Mouse (Mus musculus): Measurements from ENCODE around the gene Pih1d2.

Gene Pih1d2

GRCm38 (mm10) chr9:50616766-50617603, at the start of gene Pih1d2, which contains the start of gene Nkapd1:
TSS of gene Pih1d2 (plus strand) at chr9:50617321.
TSS of gene Nkapd1 (minus strand) at chr9:50617464.
- peak; percentile 84 for DNase-seq (ENCODE audit: low read depth, low spot score)

- DNase-seq (ENCODE audit: low read depth, low spot score) = no peak
These were observed 49.7 kb upstream of the Pih1d2 start for GRCm38 (mm10) chr9:50567372-50567771.

GRCm38 (mm10) chr9:50567881-50568280, 49.2 kb upstream of the Pih1d2 start:
- no peak for DNase-seq (ENCODE audit: low read depth, low spot score)

GRCm38 (mm10) chr9:50569599-50570525, 47.3 kb upstream of the Pih1d2 start:
- DNase-seq (ENCODE audit: low read depth, low spot score) = no peak

- no peak for DNase-seq (ENCODE audit: low read depth, low spot score)
These were observed 36.8 kb upstream of the Pih1d2 start for GRCm38 (mm10) chr9:50580370-50580769.

GRCm38 (mm10) chr9:50585145-50585818, 31.8 kb upstream of the Pih1d2 start:
- no peak for DNase-seq (ENCODE audit: low read depth, low spot score)

- no peak for DNase-seq (ENCODE audit: low read depth, low spot score)
These were observed 30.2 kb upstream of the Pih1d2 start for GRCm38 (mm10) chr9:50586955-50587354.

- no peak for DNase-seq (ENCODE audit: low read depth, low spot score)
These were observed 26.1 kb upstream of the Pih1d2 start for GRCm38 (mm10) chr9:50590856-50591518.

- no peak for DNase-seq (ENCODE audit: low read depth, low spot score)
These were observed 24.2 kb upstream of the Pih1d2 start for GRCm38 (mm10) chr9:50592955-50593354.

- no peak for DNase-seq (ENCODE audit: low read depth, low spot score)
These were observed 23.6 kb upstream of the Pih1d2 start for GRCm38 (mm10) chr9:50593544-50593943.

- no peak for DNase-seq (ENCODE audit: low read depth, low spot score)
These were observed 22.2 kb upstream of the Pih1d2 start for GRCm38 (mm10) chr9:50594794-50595417.

- no peak for DNase-seq (ENCODE audit: low read depth, low spot score)
These were observed 20.1 kb upstream of the Pih1d2 start for GRCm38 (mm10) chr9:50596973-50597372.

GRCm38 (mm10) chr9:50601536-50601935, 15.6 kb upstream of the Pih1d2 start:
- no peak for DNase-seq (ENCODE audit: low read depth, low spot score)

- DNase-seq (ENCODE audit: low read depth, low spot score) = no peak
These were observed 14.9 kb upstream of the Pih1d2 start for GRCm38 (mm10) chr9:50602055-50602845.

GRCm38 (mm10) chr9:50603189-50603997, 13.7 kb upstream of the Pih1d2 start, which contains the start of the genes Sdhd and Timm8b:
TSS of gene Sdhd (minus strand) at chr9:50603812.
TSS of gene Timm8b (plus strand) at chr9:50603910.
- peak; percentile 91 for DNase-seq (ENCODE audit: low read depth, low spot score)

- no peak for DNase-seq (ENCODE audit: low read depth, low spot score)
These were observed 13.2 kb upstream of the Pih1d2 start for GRCm38 (mm10) chr9:50603998-50604324.

- no peak for DNase-seq (ENCODE audit: low read depth, low spot score)
These were observed 12.8 kb upstream of the Pih1d2 start for GRCm38 (mm10) chr9:50604338-50604737.

GRCm38 (mm10) chr9:50612115-50612514, 5.0 kb upstream of the Pih1d2 start:
- DNase-seq (ENCODE audit: low read depth, low spot score) = no peak

- no peak for DNase-seq (ENCODE audit: low read depth, low spot score)
These were observed 960 bp upstream of the Pih1d2 start for GRCm38 (mm10) chr9:50616161-50616560.

Data from embryo, embryonic 11.5 days (tissue).